Mouse (Mus musculus) lung, postnatal 0 days (tissue): ENCODE data around the gene Hspa1l.

ENCODE experiments used
- CTCF ChIP-seq: IDR thresholded peaks from 2 replicates; pipeline ENCODE4 v1.5.1; 2016; ENCODE audit warnings: antibody characterized with exemption, mild to moderate bottlenecking
- EP300 ChIP-seq: IDR thresholded peaks from 2 replicates; pipeline ENCODE4 v1.6.1; 2016; ENCODE audit warnings: antibody characterized with exemption, mild to moderate bottlenecking, control low read depth

DNA sequence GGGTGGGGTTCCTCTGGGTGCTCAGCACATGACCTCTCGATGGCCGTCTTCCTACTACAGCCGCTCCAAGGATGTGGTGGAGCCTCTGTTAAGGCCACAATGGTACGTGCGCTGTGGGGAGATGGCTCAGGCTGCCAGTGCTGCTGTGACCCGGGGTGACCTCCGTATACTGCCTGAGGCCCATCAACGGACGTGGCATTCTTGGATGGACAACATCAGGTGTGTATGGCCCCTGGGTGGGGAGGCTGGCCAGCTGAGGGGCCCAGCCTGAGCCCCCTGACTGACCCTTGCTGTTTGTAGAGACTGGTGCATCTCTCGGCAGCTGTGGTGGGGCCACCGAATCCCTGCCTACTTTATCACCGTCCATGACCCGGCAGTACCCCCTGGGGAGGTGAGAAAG is 39.9 kb downstream of the Hspa1l start:
- TF ChIP-seq CTCF: no peak
- no peak for TF ChIP-seq EP300
